Mouse (Mus musculus) erythroblast, embryonic 14.5 days (primary cell): ENCODE measurements at regions not wholly inside any gene's neighbourhood (a gene's known extent, or its start where the extent isn't known, plus 50 kb on each side); places are given as distances from the start of the nearest gene placed in this dataset.
"Not testable (repeated sequence)": the region's sequence is repeated elsewhere in the genome, so short reads cannot be mapped to it uniquely, and the experiment has no call there.

Source experiments
- H3K27me3 ChIP-seq: 2 replicates; pipeline ENCODE4 v1.6.1; 2012; ENCODE audit warnings: inconsistent platforms; ENCODE audit not compliant: control insufficient read depth
- H3K36me3 ChIP-seq: 2 replicates; pipeline ENCODE4 v1.6.1; 2012; ENCODE audit warnings: mild to moderate bottlenecking, inconsistent platforms; ENCODE audit not compliant: control insufficient read depth
- H3K4me1 ChIP-seq: 2 replicates; pipeline ENCODE4 v1.6.1; 2012; ENCODE audit warnings: inconsistent platforms; ENCODE audit not compliant: control insufficient read depth
- H3K4me3 ChIP-seq: replicated peaks from 2 replicates; pipeline ENCODE3; 2012; ENCODE audit warnings: moderate library complexity, mild to moderate bottlenecking, inconsistent platforms
- H3K9me3 ChIP-seq: 2 replicates; pipeline ENCODE4 v1.6.1; 2012; ENCODE audit warnings: low read length, inconsistent platforms, mixed read lengths; ENCODE audit not compliant: control insufficient read depth
- GATA1 ChIP-seq: IDR thresholded peaks from 2 replicates; pipeline ENCODE4 v1.6.1; 2012; ENCODE audit warnings: low read length, inconsistent platforms, mixed read lengths
- TAL1 ChIP-seq: IDR thresholded peaks from 3 replicates; pipeline ENCODE4 v1.6.1; 2012; ENCODE audit warnings: low read length, inconsistent platforms, mixed read lengths

- H3K9me3 ChIP-seq: no peaks in the 10 kb centered on the region; the same call in 1 of the 2 replicates
- no peak overlapping the region for H3K4me3 ChIP-seq
- no peaks in the 10 kb centered on the region for H3K36me3 ChIP-seq
- H3K27me3 ChIP-seq: peaks cover 6% of the 10 kb centered on the region
- TF ChIP-seq TAL1 (no peak), GATA1 (no peak)
- peaks cover 4% of the 10 kb centered on the region for H3K4me1 ChIP-seq
Observed at GRCm38 (mm10) chr1:137217206-137217605, 257.0 kb upstream of the Nr5a2 start.

- H3K27me3 ChIP-seq: not testable (repeated sequence)
Observed at GRCm38 (mm10) chr1:137214328-137214727, 254.1 kb upstream of the Nr5a2 start.

GRCm38 (mm10) chr1:137213717-137214116 is 253.5 kb upstream of the Nr5a2 start:
- Histone ChIP-seq H3K4me3 (no peak overlapping the region), H3K9me3 (no peaks in the 10 kb centered on the region; the same call in 1 of the 2 replicates), H3K27me3 (no peaks in the 10 kb centered on the region), H3K4me1 (peaks cover 5% of the 10 kb centered on the region), H3K36me3 (no peaks in the 10 kb centered on the region)
- TF ChIP-seq GATA1 (no peak), TAL1 (no peak)

More at GRCm38 (mm10) chr1:137214328-137214727, 254.1 kb upstream of the Nr5a2 start:
- H3K4me1 ChIP-seq, H3K36me3 ChIP-seq, H3K4me3 ChIP-seq, H3K9me3 ChIP-seq: not testable (repeated sequence)

- H3K27me3 ChIP-seq: no peaks in the 10 kb centered on the region
Observed at GRCm38 (mm10) chr1:137212856-137213255, 252.6 kb upstream of the Nr5a2 start.

DNA sequence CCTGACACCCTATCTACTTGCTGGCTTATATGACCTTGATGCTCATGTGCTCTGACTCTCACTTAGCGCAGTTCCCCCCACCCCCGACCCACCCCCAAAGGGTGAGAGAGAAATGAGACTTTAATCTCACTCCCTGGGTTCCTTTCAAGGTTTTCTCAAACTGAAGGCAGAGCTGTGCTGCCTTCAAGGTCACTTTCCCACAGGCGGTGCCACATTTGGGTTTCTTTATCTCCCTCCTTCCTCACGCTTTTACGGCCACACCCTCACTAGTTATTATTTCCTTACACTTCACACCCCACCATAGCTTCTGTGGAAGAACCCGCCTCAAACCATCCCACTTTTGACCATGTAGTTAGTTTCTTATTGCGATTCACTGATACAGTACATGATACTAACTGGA is 244.1 kb upstream of the Nr5a2 start:
- Histone ChIP-seq H3K4me1 (no peaks in the 10 kb centered on the region), H3K27me3 (no peaks in the 10 kb centered on the region), H3K36me3 (no peaks in the 10 kb centered on the region), H3K9me3 (no peaks in the 10 kb centered on the region), H3K4me3 (no peak overlapping the region)
- TF ChIP-seq GATA1: no peak

More at GRCm38 (mm10) chr1:137212856-137213255, 252.6 kb upstream of the Nr5a2 start:
- TF ChIP-seq GATA1: no peak
- TF ChIP-seq TAL1: no peak
- H3K36me3 ChIP-seq: no peaks in the 10 kb centered on the region
- no peaks in the 10 kb centered on the region; the same call in 1 of the 2 replicates for H3K9me3 ChIP-seq
- peaks cover 5% of the 10 kb centered on the region for H3K4me1 ChIP-seq
- no peak overlapping the region for H3K4me3 ChIP-seq

DNA sequence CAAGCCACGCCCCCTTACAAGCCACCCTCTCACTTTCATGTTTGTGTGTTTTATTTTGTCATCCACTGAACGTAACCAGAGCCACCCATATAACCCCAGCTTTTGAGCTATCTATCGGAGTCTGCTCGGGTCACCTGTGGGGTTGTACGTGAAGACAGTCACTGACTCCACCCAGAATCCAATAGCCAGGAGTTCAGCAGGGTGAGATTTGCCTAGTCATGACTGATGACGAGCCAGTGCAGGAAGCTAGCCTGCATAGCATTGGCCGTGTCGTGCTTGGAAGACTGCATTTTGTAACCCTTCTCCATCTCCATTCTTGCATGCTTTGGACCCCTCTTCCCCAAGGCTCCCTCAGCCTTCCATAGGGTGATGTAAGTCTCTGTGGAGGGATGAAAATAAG is 243.3 kb upstream of the Nr5a2 start:
- H3K36me3 ChIP-seq: no peaks in the 10 kb centered on the region
- no peaks in the 10 kb centered on the region for H3K9me3 ChIP-seq
- no peaks in the 10 kb centered on the region for H3K4me1 ChIP-seq
- TF ChIP-seq GATA1 (no peak), TAL1 (no peak)
- no peak overlapping the region for H3K4me3 ChIP-seq
- H3K27me3 ChIP-seq: no peaks in the 10 kb centered on the region

- H3K4me1 ChIP-seq: no peaks in the 10 kb centered on the region
- no peaks in the 10 kb centered on the region for H3K36me3 ChIP-seq
- no peaks in the 10 kb centered on the region for H3K9me3 ChIP-seq
- H3K27me3 ChIP-seq: no peaks in the 10 kb centered on the region
- H3K4me3 ChIP-seq: no peak overlapping the region
- TF ChIP-seq GATA1 (no peak), TAL1 (no peak)
Observed at GRCm38 (mm10) chr1:137200931-137201330, 240.7 kb upstream of the Nr5a2 start.

DNA sequence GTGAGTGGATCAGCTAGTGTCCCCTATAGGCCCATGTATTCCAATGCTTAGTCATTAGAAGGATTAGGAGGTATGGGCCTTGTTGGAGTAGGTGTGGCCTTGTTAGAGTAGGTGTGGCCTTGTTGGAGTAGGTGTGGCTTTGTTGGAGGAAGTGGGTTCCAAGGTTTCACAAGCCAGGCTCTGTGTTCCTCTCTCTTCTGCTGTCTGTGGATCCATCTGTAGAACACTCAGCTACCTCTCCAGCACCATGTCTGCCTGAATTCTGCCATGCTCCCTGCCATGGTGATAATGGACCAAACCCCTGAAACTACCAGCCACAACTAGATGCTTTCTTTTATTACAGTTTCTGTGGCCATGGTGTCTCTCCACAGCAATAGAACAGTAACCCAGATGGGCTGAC is 235.7 kb upstream of the Nr5a2 start:
- H3K4me1 ChIP-seq: no peaks in the 10 kb centered on the region
- no peaks in the 10 kb centered on the region for H3K36me3 ChIP-seq
- H3K4me3 ChIP-seq: no peak overlapping the region
- no peak for TF ChIP-seq TAL1
- no peak for TF ChIP-seq GATA1
- no peaks in the 10 kb centered on the region for H3K27me3 ChIP-seq
- H3K9me3 ChIP-seq: no peaks in the 10 kb centered on the region

GRCm38 (mm10) chr1:137195065-137195620 is 234.9 kb upstream of the Nr5a2 start:
- Histone ChIP-seq H3K36me3 (no peaks in the 10 kb centered on the region), H3K9me3 (no peaks in the 10 kb centered on the region), H3K27me3 (no peaks in the 10 kb centered on the region), H3K4me1 (no peaks in the 10 kb centered on the region), H3K4me3 (no peak overlapping the region)
- TF ChIP-seq GATA1: no peak
- TF ChIP-seq TAL1: no peak

DNA sequence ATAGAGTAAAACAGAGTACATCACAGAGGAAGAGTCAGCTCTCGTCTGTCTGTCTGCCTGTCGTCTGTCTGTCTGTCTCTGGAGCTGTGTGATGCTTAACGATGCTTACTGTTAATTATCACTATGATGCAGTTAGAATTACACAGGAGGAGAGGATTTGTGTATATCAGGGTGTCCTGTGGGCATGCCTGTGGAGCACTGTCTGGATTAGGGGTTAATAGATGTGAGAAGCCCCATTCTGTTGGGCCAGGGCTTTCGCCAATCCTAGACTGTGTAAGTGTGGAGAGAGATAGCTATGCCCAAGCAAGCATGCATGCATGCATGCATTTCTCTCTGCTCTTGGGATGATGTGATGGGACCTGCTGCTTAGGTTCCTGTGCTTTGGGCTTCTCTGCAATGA is 218.0 kb upstream of the Nr5a2 start:
- H3K9me3 ChIP-seq: no peaks in the 10 kb centered on the region
- no peaks in the 10 kb centered on the region for H3K36me3 ChIP-seq
- TF ChIP-seq TAL1: no peak

DNA sequence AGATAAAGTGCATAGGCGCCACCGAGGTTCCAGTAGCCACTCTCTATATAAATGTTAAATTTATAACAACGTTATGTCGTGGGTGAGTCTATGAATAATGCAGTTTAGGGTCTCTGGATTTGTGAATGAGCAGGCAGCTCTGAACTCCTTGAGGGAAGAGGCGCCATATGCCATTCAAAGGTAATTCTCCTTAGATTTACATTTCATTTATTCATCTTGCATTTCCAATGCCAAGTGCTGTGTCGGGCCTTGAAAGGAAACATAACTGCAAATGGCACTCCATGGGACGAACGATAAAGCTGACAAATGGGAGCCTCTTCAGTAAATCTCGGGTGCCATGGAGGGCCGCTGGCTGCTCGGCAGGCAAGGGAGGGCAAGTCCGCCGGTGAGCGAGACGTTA is 216.4 kb upstream of the Nr5a2 start:
- Histone ChIP-seq H3K27me3 (no peaks in the 10 kb centered on the region), H3K9me3 (no peaks in the 10 kb centered on the region), H3K4me1 (no peaks in the 10 kb centered on the region), H3K4me3 (no peak overlapping the region), H3K36me3 (no peaks in the 10 kb centered on the region)
- TF ChIP-seq TAL1: no peak
- no peak for TF ChIP-seq GATA1

More for the DNA sequence above, 218.0 kb upstream of the Nr5a2 start:
- no peaks in the 10 kb centered on the region for H3K4me1 ChIP-seq
- H3K4me3 ChIP-seq: no peak overlapping the region
- H3K27me3 ChIP-seq: no peaks in the 10 kb centered on the region
